Mouse (Mus musculus) myocyte (in vitro differentiated cells): ENCODE results near the gene Sytl3.

Experiments used
- CEBPB ChIP-seq: IDR thresholded peaks from 2 replicates; pipeline ENCODE4 v1.6.1; 2011; ENCODE audit warnings: mild to moderate bottlenecking, moderate library complexity; ENCODE audit not compliant: poor library complexity, insufficient read depth, severe bottlenecking
- E2F4 ChIP-seq: IDR thresholded peaks from one replicate; pipeline ENCODE4 v1.6.1; 2011; ENCODE audit warnings: mild to moderate bottlenecking, control low read depth, moderate library complexity; ENCODE audit not compliant: insufficient read depth
- MAX ChIP-seq: IDR thresholded peaks from one replicate; pipeline ENCODE4 v1.6.1; 2011; ENCODE audit warnings: low read depth, mild to moderate bottlenecking, control low read depth
- MYOD1 ChIP-seq, 3 experiments: IDR thresholded peaks; one replicate each; pipeline ENCODE4 v1.6.1; 2011; ENCODE audit warnings: control low read depth in 2 of 3, low read depth in 2 of 3, mild to moderate bottlenecking in 2 of 3, moderate library complexity in 1 of 3; ENCODE audit not compliant: insufficient read length in 2 of 3, control insufficient read depth in 1 of 3
- MYOG ChIP-seq, 3 experiments: IDR thresholded peaks; one replicate each; pipeline ENCODE4 v1.6.1; 2011; ENCODE audit warnings: control low read depth in 2 of 3, low read depth in 2 of 3, mild to moderate bottlenecking in 2 of 3; ENCODE audit not compliant: insufficient read length in 2 of 3, control insufficient read depth in 1 of 3, insufficient read depth in 1 of 3
- POLR2A ChIP-seq: IDR thresholded peaks from one replicate; pipeline ENCODE4 v1.6.1; 2011; ENCODE audit warnings: low read depth, mild to moderate bottlenecking, control low read depth, moderate library complexity; ENCODE audit not compliant: insufficient read length
- POLR2AphosphoS2 ChIP-seq: IDR thresholded peaks from one replicate; pipeline ENCODE4 v1.6.1; 2011; ENCODE audit warnings: low read depth, control low read depth; ENCODE audit not compliant: insufficient read length
- REST ChIP-seq: IDR thresholded peaks from one replicate; pipeline ENCODE4 v1.6.1; 2011; ENCODE audit warnings: mild to moderate bottlenecking, control low read depth, moderate library complexity; ENCODE audit not compliant: insufficient read depth, insufficient read length
- SRF ChIP-seq: IDR thresholded peaks from one replicate; pipeline ENCODE4 v1.6.1; 2011; ENCODE audit warnings: low read depth; ENCODE audit not compliant: control insufficient read depth, insufficient read length
- TCF12 ChIP-seq: IDR thresholded peaks from one replicate; pipeline ENCODE4 v1.6.1; 2011; ENCODE audit warnings: mild to moderate bottlenecking, control low read depth; ENCODE audit not compliant: poor library complexity, insufficient read depth, severe bottlenecking
- USF1 ChIP-seq: IDR thresholded peaks from one replicate; pipeline ENCODE4 v1.6.1; 2011; ENCODE audit warnings: low read depth, mild to moderate bottlenecking, control low read depth, moderate library complexity

GRCm38 (mm10) chr17:6740331-6741170 lies 81.7 kb downstream of the Sytl3 start:
- TF ChIP-seq TCF12 (no peak), E2F4 (no peak), MAX (no peak), POLR2A (no peak), USF1 (no peak), POLR2AphosphoS2 (no peak), CEBPB (no peak), MYOD1 (IDR thresholded peaks at IDR 0.05; ENCODE audit: control insufficient read depth in 1 of 3, insufficient read length in 2 of 3, low read depth in 2 of 3) (no peak), MYOG (IDR thresholded peaks at IDR 0.05; ENCODE audit: control insufficient read depth in 1 of 3, insufficient read depth in 1 of 3, insufficient read length in 2 of 3, low read depth in 2 of 3) (no peak), REST (no peak), SRF (no peak)
